Comparison of ENCODE assay signal across 8 mouse cellular contexts in the genomic region with DNA sequence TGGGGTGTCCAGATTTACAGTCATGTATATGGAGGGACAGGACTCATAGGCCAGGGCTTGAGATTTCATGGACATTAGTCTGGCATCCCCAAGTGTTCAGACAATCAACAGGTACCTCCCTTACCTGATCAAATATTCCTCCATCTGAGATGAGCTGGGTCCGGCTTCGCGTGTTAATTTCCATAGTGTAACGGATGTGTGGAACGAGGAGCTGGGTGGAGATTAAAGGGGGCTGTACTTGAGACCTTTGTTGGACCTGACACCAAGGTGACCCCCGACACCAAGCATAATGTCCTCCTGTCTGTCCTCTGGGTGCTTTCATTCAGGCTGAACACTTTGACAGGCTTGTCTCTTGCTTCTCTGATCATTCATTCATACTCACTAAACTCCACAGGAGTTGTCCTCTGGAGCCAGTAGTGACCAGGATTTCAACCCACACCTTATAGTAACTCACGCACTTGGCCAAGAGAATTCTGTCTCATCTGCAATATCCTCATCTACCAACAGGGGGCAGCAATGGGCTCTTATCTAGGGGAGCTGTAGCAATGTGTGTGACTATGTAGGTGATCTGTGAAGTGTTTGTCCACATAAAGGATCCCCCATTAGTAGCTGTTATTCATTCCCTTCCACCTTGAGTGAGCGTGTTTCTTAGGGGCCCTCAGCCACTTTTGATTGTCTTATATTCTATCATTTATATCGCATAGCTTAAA. TPM values are rescaled to one million over a fixed set of nuclear protein-coding genes. Genes with fewer than 3 reads are reported as not detected.
DNase-seq lines count a peak whose midpoint lies in the region.

No protein-coding gene starts in this region.

- intact Hi-C loops in heart, postnatal 25 days (cut with DNase I): no loop called here

- DNase-seq in heart, adult 8-10 months (ENCODE audit: low spot score): peak; percentile 77
- no peak for DNase-seq in heart, postnatal 25 days (ENCODE audit: low spot score)
- DNase-seq in A20 (ENCODE audit: low read depth, low spot score) (peak; percentile 67), MEL-GATA-1-ER (ENCODE audit: extremely low read depth, low read depth) (peak; percentile 45)
- DNase-seq in cerebellum, adult 9-10 months: peak; percentile 79
- peak; percentile 89 for DNase-seq in induced T-regulatory cell, adult 2 months (ENCODE audit: low read depth)
- peak; percentile 87 for DNase-seq in lung, postnatal 36 days
- peak; percentile 85 for DNase-seq in thymus, postnatal 25 days

RNA-seq across cellular contexts. Expression of a gene that starts 7.6 kb away (rescaled TPM):
- total RNA-seq in heart, adult 8-10 months (2022): 100 to 1,000 TPM in 2 of 4 experiments, 10 to 100 TPM in 2; 91.2 to 119 (median 96.3) TPM
- total RNA-seq in heart, postnatal 25 days (2021): 100 to 1,000 TPM in 1 of 2 experiments, 10 to 100 TPM in 1; 87.9 to 103 TPM

RNA-seq across cellular contexts. Expression of a gene that starts 7.7 kb away (rescaled TPM):
- total RNA-seq in heart, adult 8-10 months (2022): 1 to 10 TPM; 1.2 to 2.7 (median 2.4) TPM
- 1 to 10 TPM; 2.1 to 2.3 TPM for total RNA-seq in heart, postnatal 25 days (2021)

RNA-seq across cellular contexts. Expression of a gene that starts 7.9 kb away (rescaled TPM):
- 1 to 10 TPM; 2.6 to 4.0 (median 3.1) TPM for total RNA-seq in heart, adult 8-10 months (2022)
- 1 to 10 TPM; 3.1 to 3.7 TPM for total RNA-seq in heart, postnatal 25 days (2021)

RNA-seq across cellular contexts. Expression of a gene that starts 9.6 kb away (rescaled TPM):
- total RNA-seq in heart, adult 8-10 months (2022): 10 to 100 TPM; 22.2 to 31.6 (median 29.0) TPM
- total RNA-seq in heart, postnatal 25 days (2021): 10 to 100 TPM; 31.4 to 36.7 TPM

RNA-seq across cellular contexts. Expression of a gene that starts 17.7 kb away (rescaled TPM):
- 10 to 100 TPM in 3 of 4 experiments, 1 to 10 TPM in 1; 5.9 to 22.0 (median 17.3) TPM for total RNA-seq in heart, adult 8-10 months (2022)
- total RNA-seq in heart, postnatal 25 days (2021): 10 to 100 TPM; 20.0 to 22.3 TPM
